ENCODE assay signal across 27 mouse cellular contexts in the genomic region with DNA sequence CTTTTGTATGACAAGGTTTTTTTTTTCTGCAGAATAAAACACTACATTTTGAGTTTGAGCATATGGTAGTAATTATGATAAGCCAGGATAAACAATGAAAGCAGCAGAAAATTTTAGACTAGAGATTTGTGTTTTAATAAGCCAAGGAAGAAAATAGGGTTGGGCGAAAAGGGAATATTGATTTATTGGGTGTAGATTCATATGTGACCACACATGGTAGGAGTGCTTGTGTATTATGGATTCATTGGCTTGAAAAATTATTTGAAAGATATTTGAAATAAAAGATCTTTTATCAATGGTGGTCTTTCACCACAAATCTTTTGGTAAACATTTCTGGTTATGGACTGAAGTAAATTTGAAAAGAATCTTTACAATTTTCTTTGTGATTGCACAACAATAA.
DNase-seq lines count a peak whose midpoint lies in the region; ATAC-seq and TF ChIP-seq lines count a peak whose summit lies in the region.
"Had no signal": no experiment of that assay in that cellular context is flagged by ENCODE, and none has a peak within 500 bp of the region (broad histone marks: within the 10 kb centered on the region; RNA-seq: fewer than 3 reads in every experiment).

No protein-coding gene starts in this region.

- no peak for TF ChIP-seq CTCF in lung, embryonic 14.5 days (IDR thresholded peaks at IDR 0.05; ENCODE audit: low read depth)
- no peak for TF ChIP-seq CTCF in lung, adult 2 months (IDR thresholded peaks at IDR 0.05; ENCODE audit: insufficient read depth, low read length)

- no peak overlapping the region for H3K4me3 ChIP-seq in embryonic facial prominence, embryonic 11.5 days (ENCODE audit: low read depth, low read length)
- H3K4me3 ChIP-seq in embryonic facial prominence, embryonic 10.5 days = no peak overlapping the region
- H3K4me3 ChIP-seq in lung, embryonic 14.5 days (ENCODE audit: low read depth, low read length) = no peak overlapping the region
- no peak overlapping the region for H3K4me3 ChIP-seq in lung, adult 2 months (replicated peaks; ENCODE audit: extremely low read depth, low read depth, low read length)
- no peak overlapping the region for H3K4me3 ChIP-seq in limb, embryonic 14.5 days (replicated peaks; ENCODE audit: low read length)
- H3K4me3 ChIP-seq: embryonic facial prominence, embryonic 13.5 days; embryonic facial prominence, embryonic 15.5 days; erythroblast, embryonic 14.5 days; forebrain, embryonic 10.5 days; forebrain, embryonic 12.5 days had no signal

- DNase-seq in embryonic facial prominence, embryonic 11.5 days (ENCODE audit: low spot score) = peak; percentile 11
- no peak for DNase-seq in embryonic facial prominence, embryonic 10.5 days (ENCODE audit: low spot score)
- peak; percentile 50 for DNase-seq in lung, embryonic 14.5 days
- no peak for DNase-seq in lung, adult 2 months
- peak; percentile 26 for DNase-seq in limb, embryonic 14.5 days (ENCODE audit: low spot score)
- no peak for DNase-seq in kidney, postnatal 4 days
- DNase-seq: adrenal gland, adult 8-10 months; adrenal gland, postnatal 14 days; adrenal gland, postnatal 36 days; B cell, adult 2 months; cerebellum, adult 11-12 months; cerebellum, adult 2 months; cerebellum, adult 9-10 months; cerebellum, postnatal 10 days; cerebellum, postnatal 25 days had no signal

- no peaks in the 10 kb centered on the region for H3K4me1 ChIP-seq in embryonic facial prominence, embryonic 11.5 days (ENCODE audit: control insufficient read depth, insufficient read depth, low read length)
- no peaks in the 10 kb centered on the region; the same call in 1 of the 2 replicates for H3K4me1 ChIP-seq in embryonic facial prominence, embryonic 10.5 days
- no peaks in the 10 kb centered on the region for H3K4me1 ChIP-seq in lung, embryonic 14.5 days (ENCODE audit: insufficient read depth)
- no peaks in the 10 kb centered on the region for H3K4me1 ChIP-seq in lung, adult 2 months (ENCODE audit: control insufficient read depth, insufficient read depth, low read length)
- no peaks in the 10 kb centered on the region for H3K4me1 ChIP-seq in limb, embryonic 14.5 days (ENCODE audit: control insufficient read depth, insufficient read depth, low read length)
- H3K4me1 ChIP-seq: embryonic facial prominence, embryonic 13.5 days; embryonic facial prominence, embryonic 15.5 days; forebrain, embryonic 10.5 days; forebrain, embryonic 12.5 days had no signal

- H3K9me3 ChIP-seq in embryonic facial prominence, embryonic 11.5 days (replicated peaks; ENCODE audit: control insufficient read depth, low read length) = no peaks in the 10 kb centered on the region
- no peaks in the 10 kb centered on the region for H3K9me3 ChIP-seq in embryonic facial prominence, embryonic 10.5 days
- no peaks in the 10 kb centered on the region for H3K9me3 ChIP-seq in lung, embryonic 14.5 days (ENCODE audit: low read depth, low read length)
- H3K9me3 ChIP-seq in limb, embryonic 14.5 days (ENCODE audit: control insufficient read depth, low read length) = no peaks in the 10 kb centered on the region
- H3K9me3 ChIP-seq: embryonic facial prominence, embryonic 13.5 days; embryonic facial prominence, embryonic 15.5 days; forebrain, embryonic 10.5 days; forebrain, embryonic 12.5 days; G1E had no signal

- no peak overlapping the region for H3K27ac ChIP-seq in embryonic facial prominence, embryonic 11.5 days (replicated peaks; ENCODE audit: low read depth, low read length)
- no peak overlapping the region for H3K27ac ChIP-seq in embryonic facial prominence, embryonic 10.5 days (replicated peaks)
- no peak overlapping the region for H3K27ac ChIP-seq in lung, embryonic 14.5 days (ENCODE audit: low read depth)
- H3K27ac ChIP-seq in limb, embryonic 14.5 days (replicated peaks; ENCODE audit: low read depth, low read length) = no peak overlapping the region
- H3K27ac ChIP-seq: embryonic facial prominence, embryonic 13.5 days; embryonic facial prominence, embryonic 15.5 days; forebrain, embryonic 10.5 days; forebrain, embryonic 12.5 days had no signal

- H3K27me3 ChIP-seq in embryonic facial prominence, embryonic 11.5 days (ENCODE audit: control insufficient read depth, insufficient read depth, low read length) = no peaks in the 10 kb centered on the region
- H3K27me3 ChIP-seq in embryonic facial prominence, embryonic 10.5 days (replicated peaks; ENCODE audit: low read depth, poor library complexity, severe bottlenecking) = no peaks in the 10 kb centered on the region
- no peaks in the 10 kb centered on the region for H3K27me3 ChIP-seq in lung, embryonic 14.5 days (ENCODE audit: insufficient read depth, low read length)
- no peaks in the 10 kb centered on the region for H3K27me3 ChIP-seq in limb, embryonic 14.5 days (ENCODE audit: control insufficient read depth, insufficient read depth, low read length)
- H3K27me3 ChIP-seq: CH12.LX; embryonic facial prominence, embryonic 13.5 days; embryonic facial prominence, embryonic 15.5 days; forebrain, embryonic 12.5 days; Patski had no signal

- no peak for TF ChIP-seq POLR2A in lung, adult 2 months (IDR thresholded peaks at IDR 0.05; ENCODE audit: borderline replicate concordance, extremely low read depth, low read depth, low read length)
- TF ChIP-seq POLR2A in limb, embryonic 14.5 days (IDR thresholded peaks at IDR 0.05; ENCODE audit: borderline replicate concordance, extremely low read depth, insufficient read depth, insufficient read length) = no peak

- WGBS in embryonic facial prominence, embryonic 11.5 days = 63% methylated on average over 1 of the region's 1 CpGs
- 75% methylated on average over 1 of the region's 1 CpGs for WGBS in embryonic facial prominence, embryonic 10.5 days
- WGBS in lung, embryonic 14.5 days = 41% methylated on average over 1 of the region's 1 CpGs
- WGBS in lung, adult 2 months = 72% methylated on average over 1 of the region's 1 CpGs
- 42% methylated on average over 1 of the region's 1 CpGs for WGBS in limb, embryonic 14.5 days

- no peaks in the 10 kb centered on the region for H3K36me3 ChIP-seq in embryonic facial prominence, embryonic 11.5 days (replicated peaks; ENCODE audit: control insufficient read depth, insufficient read depth, low read depth, low read length)
- no peaks in the 10 kb centered on the region for H3K36me3 ChIP-seq in embryonic facial prominence, embryonic 10.5 days (replicated peaks)
- H3K36me3 ChIP-seq in lung, embryonic 14.5 days (ENCODE audit: insufficient read depth) = no peaks in the 10 kb centered on the region
- no peaks in the 10 kb centered on the region for H3K36me3 ChIP-seq in limb, embryonic 14.5 days (ENCODE audit: control insufficient read depth, insufficient read depth, low read length)
- H3K36me3 ChIP-seq: embryonic facial prominence, embryonic 13.5 days; embryonic facial prominence, embryonic 15.5 days; forebrain, embryonic 10.5 days; forebrain, embryonic 12.5 days; G1E had no signal

- H3K9ac ChIP-seq in embryonic facial prominence, embryonic 11.5 days (replicated peaks; ENCODE audit: low read length) = no peak overlapping the region
- no peak overlapping the region for H3K9ac ChIP-seq in lung, embryonic 14.5 days
- no peak overlapping the region for H3K9ac ChIP-seq in limb, embryonic 14.5 days (ENCODE audit: low read depth, low read length, severe bottlenecking)
- H3K9ac ChIP-seq: embryonic facial prominence, embryonic 13.5 days; embryonic facial prominence, embryonic 15.5 days; forebrain, embryonic 12.5 days had no signal

- H3K4me2 ChIP-seq in embryonic facial prominence, embryonic 11.5 days (ENCODE audit: low read depth, low read length) = no peak overlapping the region
- no peak overlapping the region for H3K4me2 ChIP-seq in lung, embryonic 14.5 days
- H3K4me2 ChIP-seq in limb, embryonic 14.5 days (replicated peaks; ENCODE audit: low read depth, low read length, severe bottlenecking) = no peak overlapping the region
- H3K4me2 ChIP-seq: embryonic facial prominence, embryonic 13.5 days; embryonic facial prominence, embryonic 15.5 days; forebrain, embryonic 12.5 days had no signal

- no peak for ATAC-seq in embryonic facial prominence, embryonic 11.5 days (replicated peaks; ENCODE audit: insufficient number of reproducible peaks, low FRiP score, low TSS enrichment, low read depth)
- ATAC-seq in lung, embryonic 14.5 days (ENCODE audit: insufficient read depth) = peak; percentile 68; the same call in 1 of the 2 replicates
- ATAC-seq in limb, embryonic 14.5 days (ENCODE audit: low FRiP score, low read depth) = no peak
- ATAC-seq: activated CD4-positive, CD25-positive, alpha-beta regulatory T cell, adult 4 months; CD4-positive, CD25-positive, alpha-beta regulatory T cell, adult 4 months; forebrain, embryonic 14.5 days; forebrain, embryonic 16.5 days; Patski had no signal

Comparison
In these comparisons a context has a peak if more than half of its experiments do, and no peak if none do; other contexts are left out.
1. DNase-seq: peak in embryonic facial prominence, embryonic 11.5 days (single experiment), lung, embryonic 14.5 days (single experiment) and limb, embryonic 14.5 days (single experiment); none in embryonic facial prominence, embryonic 10.5 days (single experiment), lung, adult 2 months (single experiment) and kidney, postnatal 4 days (0 of 2).